Mouse (Mus musculus): ENCODE data around the gene Fktn. TPM values are rescaled to one million over a fixed set of nuclear protein-coding genes. Genes with fewer than 3 reads are reported as not detected.
"Not testable (repeated sequence)": the region's sequence is repeated elsewhere in the genome, so short reads cannot be mapped to it uniquely, and the experiment has no call there.

Fktn gene
- total RNA-seq, 2 experiments from 2014 or later: 5.9 to 7.0 TPM

GRCm38 (mm10) chr4:53762501-53762900 lies 48.7 kb downstream of the Fktn start:
- no peak for DNase-seq
- intact Hi-C loops (cut with DNase I; ENCODE audit: low total_unique reads): no loop called here

- DNase-seq: no peak
- intact Hi-C loops (cut with DNase I; ENCODE audit: low total_unique reads): no loop called here
These were observed 57.3 kb downstream of the Fktn start for GRCm38 (mm10) chr4:53770958-53771735.

GRCm38 (mm10) chr4:53772004-53772403 lies 58.2 kb downstream of the Fktn start:
- DNase-seq: no peak
- intact Hi-C loops (cut with DNase I; ENCODE audit: low total_unique reads): no loop called here

- intact Hi-C loops (cut with DNase I; ENCODE audit: low total_unique reads): no loop called here
- DNase-seq: no peak
These were observed 60.1 kb downstream of the Fktn start for GRCm38 (mm10) chr4:53773911-53774310.

- intact Hi-C loops (cut with DNase I; ENCODE audit: low total_unique reads): no loop called here
- no peak for DNase-seq
These were observed 67.6 kb downstream of the Fktn start for GRCm38 (mm10) chr4:53781396-53781795.

GRCm38 (mm10) chr4:53782216-53783070 lies 68.6 kb downstream of the Fktn start:
- intact Hi-C loops (cut with DNase I; ENCODE audit: low total_unique reads): no loop called here
- DNase-seq: no peak

- intact Hi-C loops (cut with DNase I; ENCODE audit: low total_unique reads): no loop called here
- no peak for DNase-seq
These were observed 72.1 kb downstream of the Fktn start for GRCm38 (mm10) chr4:53785746-53786398.

- intact Hi-C loops (cut with DNase I; ENCODE audit: low total_unique reads): no loop called here
- no peak for DNase-seq
These were observed 73.1 kb downstream of the Fktn start for GRCm38 (mm10) chr4:53786851-53787250.

- DNase-seq: no peak
- intact Hi-C loops (cut with DNase I; ENCODE audit: low total_unique reads): no loop called here
These were observed 75.5 kb downstream of the Fktn start for GRCm38 (mm10) chr4:53789346-53789745.

GRCm38 (mm10) chr4:53794257-53794966 lies 80.6 kb downstream of the Fktn start:
- intact Hi-C loops (cut with DNase I; ENCODE audit: low total_unique reads): no loop called here
- DNase-seq: no peak

GRCm38 (mm10) chr4:53795086-53795485 lies 81.3 kb downstream of the Fktn start:
- DNase-seq: no peak
- intact Hi-C loops (cut with DNase I; ENCODE audit: low total_unique reads): no loop called here

- no peak for DNase-seq
- intact Hi-C loops (cut with DNase I; ENCODE audit: low total_unique reads): no loop called here
These were observed 81.9 kb downstream of the Fktn start for GRCm38 (mm10) chr4:53795706-53796105.

GRCm38 (mm10) chr4:53796865-53797772 lies 83.3 kb downstream of the Fktn start:
- no peak for DNase-seq
- intact Hi-C loops (cut with DNase I; ENCODE audit: low total_unique reads): no loop called here

- no peak for DNase-seq
- intact Hi-C loops (cut with DNase I; ENCODE audit: low total_unique reads): no loop called here
These were observed 85.3 kb downstream of the Fktn start for GRCm38 (mm10) chr4:53798896-53799676.

GRCm38 (mm10) chr4:53799753-53800152 lies 86.0 kb downstream of the Fktn start:
- intact Hi-C loops (cut with DNase I; ENCODE audit: low total_unique reads): no loop called here
- no peak for DNase-seq

- DNase-seq; intact Hi-C loops (cut with DNase I; ENCODE audit: low total_unique reads): not testable (repeated sequence)
These were observed 89.9 kb downstream of the Fktn start for GRCm38 (mm10) chr4:53803674-53804073.

- intact Hi-C loops (cut with DNase I; ENCODE audit: low total_unique reads); DNase-seq: not testable (repeated sequence)
These were observed 92.6 kb downstream of the Fktn start for GRCm38 (mm10) chr4:53806428-53806827.

- intact Hi-C loops (cut with DNase I; ENCODE audit: low total_unique reads): no loop called here
- no peak for DNase-seq
These were observed 104.5 kb downstream of the Fktn start for GRCm38 (mm10) chr4:53818320-53818719.
